Mouse (Mus musculus): ENCODE data around the gene Arid5b. TPM values are rescaled to one million over a fixed set of nuclear protein-coding genes. Genes with fewer than 3 reads are reported as not detected.
A peak's percentile ranks its signal among the peaks of the same experiment; 100 is the strongest.

Gene Arid5b
- total and polyA plus RNA-seq, 2 experiments from 2014 or later, result 13.3 to 13.6 TPM

DNA sequence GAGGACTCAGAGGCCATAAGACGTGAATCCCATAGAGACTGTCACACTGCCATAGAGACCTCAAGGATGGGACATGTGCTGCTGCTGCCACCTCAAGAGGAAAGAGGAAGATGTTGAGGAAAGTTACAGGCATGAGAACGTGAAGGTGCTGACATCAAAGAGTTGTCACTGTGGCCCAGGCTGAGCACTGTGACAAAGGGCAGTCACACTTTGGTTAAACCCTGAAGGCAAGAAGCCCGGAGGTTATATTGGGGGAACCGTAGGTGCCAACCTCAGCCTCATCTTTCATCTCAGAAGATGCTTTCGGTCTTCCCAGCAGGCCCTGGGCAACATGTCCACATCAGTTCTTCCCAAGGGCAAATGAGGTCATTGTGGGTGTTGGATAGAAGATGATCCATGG is 79.1 kb downstream of the Arid5b start:
- Histone ChIP-seq H3K36me3 (ENCODE audit: insufficient read depth, low read length) (peaks cover 5% of the 10 kb centered on the region; the same call in 1 of the 2 replicates), H3K9me3 (ENCODE audit: low read length) (no peaks in the 10 kb centered on the region), H3K4me2 (ENCODE audit: low read depth, low read length, poor library complexity, severe bottlenecking) (no peak overlapping the region), H3K4me1 (ENCODE audit: insufficient read depth, low read length) (no peaks in the 10 kb centered on the region), H3K4me3 (ENCODE audit: low read depth, low read length) (no peak overlapping the region), H3K9ac (replicated peaks; ENCODE audit: low read length, poor library complexity, severe bottlenecking) (no peak overlapping the region), H3K27me3 (ENCODE audit: insufficient read depth, low read length) (no peaks in the 10 kb centered on the region), H3K27ac (ENCODE audit: low read depth, low read length) (no peak overlapping the region)
- WGBS, result 91% methylated on average over 5 of the region's 5 CpGs
- ATAC-seq (ENCODE audit: low FRiP score) (no peak), DNase-seq (ENCODE audit: low spot score) (no peak)
- TF ChIP-seq CTCF (IDR thresholded peaks at IDR 0.05), result no peak

DNA sequence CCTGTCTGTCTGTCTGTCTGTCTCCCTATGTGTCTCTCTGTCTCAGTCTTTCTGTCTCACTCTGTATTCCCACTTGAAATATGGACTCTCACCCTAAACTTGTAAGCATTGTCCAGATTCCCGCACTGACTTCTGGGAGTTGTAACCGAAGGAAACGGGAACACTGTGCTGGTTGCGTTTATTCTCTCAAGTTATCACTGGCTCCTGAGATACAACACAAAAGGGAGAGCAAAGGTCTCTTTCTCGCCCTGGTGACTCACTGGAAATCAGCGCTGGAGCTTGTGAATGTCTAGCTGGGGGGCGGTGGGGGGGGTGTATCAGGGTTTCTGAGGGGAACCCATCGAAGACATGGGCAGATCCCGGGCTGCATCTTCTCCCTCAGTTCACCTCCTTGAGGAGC is 82.2 kb downstream of the Arid5b start:
- Histone ChIP-seq H3K27ac (ENCODE audit: low read depth, low read length) (no peak overlapping the region), H3K9me3 (ENCODE audit: low read length) (no peaks in the 10 kb centered on the region), H3K27me3 (ENCODE audit: insufficient read depth, low read length) (no peaks in the 10 kb centered on the region), H3K4me3 (ENCODE audit: low read depth, low read length) (no peak overlapping the region), H3K9ac (replicated peaks; ENCODE audit: low read length, poor library complexity, severe bottlenecking) (no peak overlapping the region), H3K36me3 (ENCODE audit: insufficient read depth, low read length) (no peaks in the 10 kb centered on the region), H3K4me1 (ENCODE audit: insufficient read depth, low read length) (no peaks in the 10 kb centered on the region; the same call in 1 of the 2 replicates), H3K4me2 (ENCODE audit: low read depth, low read length, poor library complexity, severe bottlenecking) (no peak overlapping the region)
- DNase-seq (ENCODE audit: low spot score) (no peak), ATAC-seq (ENCODE audit: low FRiP score) (no peak)
- WGBS, result 75% methylated on average over 9 of the region's 9 CpGs
- no peak for TF ChIP-seq CTCF (IDR thresholded peaks at IDR 0.05)

DNA sequence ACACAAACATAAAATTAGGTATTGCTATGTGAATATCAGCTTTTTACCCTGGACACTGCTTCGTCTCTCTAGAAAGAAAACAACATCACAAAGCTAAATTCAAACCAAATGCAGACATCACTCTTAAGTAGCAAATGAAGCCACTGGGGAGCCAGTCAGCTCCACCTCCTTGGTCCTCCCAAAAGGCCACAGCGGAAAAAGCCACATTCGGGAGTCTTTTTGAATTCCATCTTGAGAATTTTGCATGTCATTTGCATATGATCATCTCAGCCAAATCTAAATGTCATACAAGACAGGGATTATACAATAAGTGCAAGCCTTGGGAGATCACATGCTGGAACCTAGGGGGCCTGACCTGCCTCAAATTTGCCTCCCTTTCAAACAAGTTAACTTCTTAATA is 85.0 kb downstream of the Arid5b start:
- no peak for TF ChIP-seq CTCF (IDR thresholded peaks at IDR 0.05)
- Histone ChIP-seq H3K4me2 (ENCODE audit: low read depth, low read length, poor library complexity, severe bottlenecking) (no peak overlapping the region), H3K9ac (replicated peaks; ENCODE audit: low read length, poor library complexity, severe bottlenecking) (no peak overlapping the region), H3K9me3 (ENCODE audit: low read length) (no peaks in the 10 kb centered on the region), H3K4me3 (ENCODE audit: low read depth, low read length) (no peak overlapping the region), H3K36me3 (ENCODE audit: insufficient read depth, low read length) (no peaks in the 10 kb centered on the region), H3K4me1 (ENCODE audit: insufficient read depth, low read length) (no peaks in the 10 kb centered on the region; the same call in 1 of the 2 replicates), H3K27me3 (ENCODE audit: insufficient read depth, low read length) (no peaks in the 10 kb centered on the region), H3K27ac (ENCODE audit: low read depth, low read length) (no peak overlapping the region)
- DNase-seq (ENCODE audit: low spot score) (no peak), ATAC-seq (ENCODE audit: low FRiP score) (no peak)
- whole genome bisulfite sequencing, result 30% methylated on average over 3 of the region's 3 CpGs

DNA sequence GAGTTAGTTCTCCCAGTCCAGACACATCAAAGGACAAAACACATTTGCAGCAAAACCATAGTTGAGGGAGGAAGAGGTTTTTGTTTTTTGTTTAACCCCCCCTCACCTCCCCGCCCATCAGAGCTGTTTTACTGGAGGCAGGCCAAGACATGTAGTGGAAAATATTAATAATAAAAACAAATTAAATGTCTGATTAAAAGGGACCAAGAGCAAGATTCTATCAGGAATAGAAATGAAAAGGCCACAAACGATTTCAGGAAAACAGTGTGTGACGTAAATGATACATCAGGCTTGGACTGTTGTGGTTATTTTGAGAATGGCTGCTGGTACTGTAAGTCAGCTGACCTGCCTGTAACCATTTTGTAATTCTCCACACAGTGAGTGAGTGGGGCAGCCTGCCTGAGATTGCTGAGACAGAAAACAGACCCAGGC is 85.7 kb downstream of the Arid5b start:
- no peaks in the 10 kb centered on the region for H3K9me3 ChIP-seq (ENCODE audit: low read length)
- no peak overlapping the region for H3K4me3 ChIP-seq (ENCODE audit: low read depth, low read length)
- TF ChIP-seq CTCF (IDR thresholded peaks at IDR 0.05), result no peak
- H3K9ac ChIP-seq (replicated peaks; ENCODE audit: low read length, poor library complexity, severe bottlenecking), result no peak overlapping the region
- 0 out of 2 replicates have a peak overlapping the region, but pooled peaks have one; percentile 32 for H3K27ac ChIP-seq (ENCODE audit: low read depth, low read length)
- no peak; the same call in 1 of the 2 replicates for ATAC-seq (ENCODE audit: low FRiP score)
- DNase-seq (ENCODE audit: low spot score), result peak; percentile 49
- H3K36me3 ChIP-seq (ENCODE audit: insufficient read depth, low read length), result no peaks in the 10 kb centered on the region
- H3K4me2 ChIP-seq (ENCODE audit: low read depth, low read length, poor library complexity, severe bottlenecking), result no peak overlapping the region
- no peaks in the 10 kb centered on the region; the same call in 1 of the 2 replicates for H3K4me1 ChIP-seq (ENCODE audit: insufficient read depth, low read length)
- H3K27me3 ChIP-seq (ENCODE audit: insufficient read depth, low read length), result no peaks in the 10 kb centered on the region
- 44% methylated on average over 3 of the region's 3 CpGs for WGBS

DNA sequence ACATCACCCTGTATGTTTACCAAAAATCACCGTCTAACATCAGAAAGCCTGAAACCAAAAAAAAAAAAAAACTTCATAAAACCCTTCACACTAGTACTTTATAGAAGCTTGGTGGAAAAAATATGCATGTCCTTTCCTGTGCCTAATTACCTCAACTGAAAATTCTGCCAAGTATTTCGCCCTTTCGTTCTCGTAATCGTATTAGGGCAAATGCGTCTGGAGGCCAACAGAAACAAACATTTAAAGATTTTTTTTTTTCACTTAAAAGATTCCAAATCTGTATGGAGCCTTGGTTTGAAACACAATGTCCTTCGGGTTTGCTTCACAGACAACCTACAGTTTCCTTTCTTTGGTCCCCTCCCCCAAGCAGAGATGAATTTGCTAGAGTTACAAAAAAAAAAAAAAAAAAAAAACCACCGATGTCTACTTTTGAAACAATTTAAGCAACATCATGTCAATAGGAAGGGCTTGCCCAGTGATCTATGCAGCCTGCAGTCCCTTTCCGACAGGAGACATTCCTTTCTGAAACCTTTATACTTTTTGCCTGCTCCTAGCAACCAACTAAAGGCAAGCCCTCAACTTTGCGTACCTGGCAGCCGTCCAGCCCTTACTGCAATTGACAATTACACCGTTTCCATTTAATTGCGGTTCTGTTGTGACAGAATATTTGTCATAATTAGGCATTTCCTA is 86.7 kb downstream of the Arid5b start:
- no peaks in the 10 kb centered on the region for H3K36me3 ChIP-seq (ENCODE audit: insufficient read depth, low read length)
- no peak for TF ChIP-seq CTCF (IDR thresholded peaks at IDR 0.05)
- H3K9ac ChIP-seq (replicated peaks; ENCODE audit: low read length, poor library complexity, severe bottlenecking), result no peak overlapping the region; the same call in 1 of the 2 replicates
- H3K4me3 ChIP-seq (ENCODE audit: low read depth, low read length), result 0 out of 2 replicates have a peak overlapping the region, but pooled peaks have one; percentile 8
- ATAC-seq (ENCODE audit: low FRiP score), result no peak
- no peaks in the 10 kb centered on the region; the same call in 1 of the 2 replicates for H3K4me1 ChIP-seq (ENCODE audit: insufficient read depth, low read length)
- 27% methylated on average over 13 of the region's 13 CpGs for WGBS
- peak; percentile 50 for DNase-seq (ENCODE audit: low spot score)
- H3K4me2 ChIP-seq (ENCODE audit: low read depth, low read length, poor library complexity, severe bottlenecking), result peak overlapping the region; percentile 33
- no peaks in the 10 kb centered on the region for H3K27me3 ChIP-seq (ENCODE audit: insufficient read depth, low read length)
- 0 out of 2 replicates have a peak overlapping the region, but pooled peaks have one; percentile 12 for H3K27ac ChIP-seq (ENCODE audit: low read depth, low read length)
- H3K9me3 ChIP-seq (ENCODE audit: low read length), result no peaks in the 10 kb centered on the region

DNA sequence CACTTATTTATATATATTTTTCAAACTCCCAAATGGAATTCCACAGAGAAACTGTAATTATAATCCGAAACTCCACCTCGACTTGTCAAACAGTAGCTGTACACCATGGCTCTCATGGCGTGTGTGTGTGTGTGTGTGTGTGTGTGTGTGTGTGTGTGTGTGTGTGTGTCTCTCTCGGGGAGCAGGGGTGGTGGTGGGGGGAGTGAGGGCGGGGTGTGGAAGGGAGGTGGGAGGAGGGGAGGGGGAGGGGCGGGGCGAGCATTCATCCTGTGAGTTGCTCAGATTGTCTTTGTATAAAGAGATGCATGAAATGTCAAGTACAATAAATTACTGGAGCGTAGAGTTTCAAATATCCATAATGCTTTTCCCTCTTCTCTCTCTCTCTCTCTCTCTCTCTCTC is 87.4 kb downstream of the Arid5b start:
- Histone ChIP-seq H3K9me3 (ENCODE audit: low read length) (no peaks in the 10 kb centered on the region), H3K27me3 (ENCODE audit: insufficient read depth, low read length) (no peaks in the 10 kb centered on the region), H3K36me3 (ENCODE audit: insufficient read depth, low read length) (no peaks in the 10 kb centered on the region), H3K4me3 (ENCODE audit: low read depth, low read length) (no peak overlapping the region), H3K4me1 (ENCODE audit: insufficient read depth, low read length) (no peaks in the 10 kb centered on the region; the same call in 1 of the 2 replicates), H3K9ac (replicated peaks; ENCODE audit: low read length, poor library complexity, severe bottlenecking) (no peak overlapping the region), H3K4me2 (ENCODE audit: low read depth, low read length, poor library complexity, severe bottlenecking) (peak overlapping the region; percentile 33; the same call in 1 of the 2 replicates), H3K27ac (ENCODE audit: low read depth, low read length) (no peak overlapping the region)
- no peak for TF ChIP-seq CTCF (IDR thresholded peaks at IDR 0.05)
- no peak for ATAC-seq (ENCODE audit: low FRiP score)
- WGBS, result 40% methylated on average over 7 of the region's 8 CpGs
- peak; percentile 54 for DNase-seq (ENCODE audit: low spot score)
